Mouse (Mus musculus) bone marrow, adult 2 months (tissue): ENCODE measurements around the gene Zfp9. TPM values are rescaled to one million over a fixed set of nuclear protein-coding genes. Genes with fewer than 3 reads are reported as not detected.

Experiments used
- H3K27ac ChIP-seq: fragments of 200-500 bp; 2 replicates; pipeline ENCODE4 v1.5.1; 2012; ENCODE audit warnings: low read depth, mild to moderate bottlenecking, control low read depth, inconsistent platforms, low read length; ENCODE audit not compliant: control insufficient read depth, poor library complexity, insufficient read depth
- H3K4me1 ChIP-seq: fragments of 200-500 bp; 2 replicates; pipeline ENCODE4 v1.6.1; 2011; ENCODE audit warnings: low read length; ENCODE audit not compliant: control insufficient read depth, insufficient read depth
- H3K4me3 ChIP-seq: fragments of 200-500 bp; replicated peaks from 2 replicates; pipeline ENCODE3; 2011; ENCODE audit warnings: mild to moderate bottlenecking, low read depth, low read length, control low read depth; ENCODE audit not compliant: control insufficient read depth
- CTCF ChIP-seq: fragments of 200-500 bp; IDR thresholded peaks from 2 replicates; pipeline ENCODE4 v1.5.1; 2011; ENCODE audit warnings: low read length, control low read depth; ENCODE audit not compliant: control insufficient read depth, insufficient read depth
- POLR2A ChIP-seq: fragments of 200-500 bp; IDR thresholded peaks from 2 replicates; pipeline ENCODE4 v1.6.1; 2011; ENCODE audit warnings: low read depth, mild to moderate bottlenecking, control low read depth, low read length, borderline replicate concordance; ENCODE audit not compliant: control insufficient read depth
- WGBS: fragments of 180-500 bp; shearing (Covaris S2); methylation state at CpG from one replicate; pipeline ENCODE4 v1.1.7; 2018; 5-methylcytosine and 5-hydroxymethylcytosine counted together
- polyA plus RNA-seq: library from polyadenylated mRNA; stranded (reverse); fragments of >200 nt; gene quantifications from 2 replicates; pipeline ENCODE4 v1.2.4, GENCODE M21; 2011; ENCODE audit warnings: low replicate concordance; ENCODE audit not compliant: missing spikeins, insufficient read depth, insufficient read length

Zfp9 gene
- polyA plus RNA-seq, 1 experiment: 1.00 TPM

DNA sequence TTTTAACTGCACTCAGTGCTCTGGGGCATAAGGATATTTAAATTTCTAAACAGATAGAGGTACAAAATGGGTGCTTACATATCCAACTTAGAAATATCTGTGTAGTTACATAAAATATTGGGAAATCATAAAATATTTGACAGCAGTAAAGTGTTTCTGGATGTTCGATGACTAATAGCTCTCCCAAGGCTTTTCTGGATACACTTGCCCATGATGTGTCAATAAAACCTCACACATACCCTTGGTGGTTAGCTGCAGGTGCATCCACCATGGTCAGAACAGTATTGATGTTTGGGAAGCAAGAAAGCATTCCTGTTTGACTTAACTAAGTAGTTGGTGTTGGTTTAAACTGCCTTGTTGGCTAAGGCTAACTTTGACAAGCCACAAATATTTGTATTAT, 21.4 kb downstream of the Zfp9 start:
- no peak overlapping the region for H3K27ac ChIP-seq
- H3K4me1 ChIP-seq: no peaks in the 10 kb centered on the region
- no peak overlapping the region for H3K4me3 ChIP-seq
- WGBS: 78% methylated on average over 1 of the region's 1 CpGs
- TF ChIP-seq POLR2A (no peak), CTCF (no peak)

DNA sequence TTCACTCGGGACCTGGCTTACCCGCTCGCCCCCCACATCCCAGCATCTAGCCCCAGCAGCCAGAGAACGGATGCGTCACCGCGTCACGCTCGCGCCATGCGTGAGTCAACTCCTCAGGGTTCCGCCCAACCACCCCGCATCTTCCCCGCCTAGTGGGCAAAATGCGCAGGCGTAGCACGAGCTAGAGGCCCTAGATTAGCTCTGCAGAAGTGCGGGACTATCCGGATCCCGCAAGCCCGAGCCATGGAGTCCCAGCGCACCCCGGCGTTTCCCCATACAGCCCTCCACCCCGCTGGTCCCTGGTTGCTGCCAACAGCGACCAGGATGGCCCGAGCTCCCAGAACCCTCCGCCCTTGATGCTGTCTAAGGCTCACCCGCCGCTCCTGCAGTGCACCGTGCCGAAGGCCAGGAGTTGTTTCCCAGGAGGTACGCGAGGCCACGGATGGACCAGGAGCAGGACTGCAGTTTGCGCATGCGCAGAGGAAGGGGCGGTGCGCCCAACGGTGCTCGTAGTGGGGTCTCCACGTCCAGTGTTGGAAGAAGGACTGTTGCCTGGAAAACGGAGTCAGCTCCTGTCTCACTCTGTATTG, 24.0 kb downstream of the Zfp9 start, which contains the start of gene Zfp248:
TSS of gene Zfp248 (minus strand) at position 487 of the 590 bp plus-strand sequence.
- Histone ChIP-seq H3K4me3 (peak within 1 kb of the TSS; percentile 84), H3K4me1 (no peaks in the 10 kb centered on the region), H3K27ac (no peak within 1 kb of the TSS)
- TF ChIP-seq CTCF: 0 out of 2 replicates have a peak, but pooled peaks have one; percentile 2
- no peak for TF ChIP-seq POLR2A
- under 1% methylated on average over 43 of the region's 43 CpGs for WGBS

DNA sequence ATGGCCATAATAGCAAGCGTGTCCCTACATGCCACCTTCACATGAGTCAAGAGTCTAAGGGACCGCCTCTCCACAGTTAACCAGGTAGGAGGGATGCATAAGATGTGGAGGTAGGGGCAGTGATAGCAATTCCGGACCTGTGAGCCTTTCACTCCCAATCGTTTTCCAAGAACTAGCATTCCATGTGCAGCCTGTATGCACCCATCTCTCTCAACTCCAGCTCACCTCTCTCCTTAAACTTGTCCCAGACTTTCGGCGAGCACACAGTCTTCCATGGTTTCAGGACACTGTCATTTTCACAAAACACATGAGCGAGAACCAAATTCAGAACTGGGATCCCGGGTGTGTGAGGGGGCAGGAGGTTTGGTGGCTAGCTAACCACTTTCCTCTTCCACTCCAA, 24.7 kb downstream of the Zfp9 start:
- TF ChIP-seq CTCF: no peak
- TF ChIP-seq POLR2A: no peak
- no peak overlapping the region for H3K4me3 ChIP-seq
- H3K27ac ChIP-seq: no peak overlapping the region
- H3K4me1 ChIP-seq: no peaks in the 10 kb centered on the region
- WGBS: 50% methylated on average over 8 of the region's 8 CpGs

DNA sequence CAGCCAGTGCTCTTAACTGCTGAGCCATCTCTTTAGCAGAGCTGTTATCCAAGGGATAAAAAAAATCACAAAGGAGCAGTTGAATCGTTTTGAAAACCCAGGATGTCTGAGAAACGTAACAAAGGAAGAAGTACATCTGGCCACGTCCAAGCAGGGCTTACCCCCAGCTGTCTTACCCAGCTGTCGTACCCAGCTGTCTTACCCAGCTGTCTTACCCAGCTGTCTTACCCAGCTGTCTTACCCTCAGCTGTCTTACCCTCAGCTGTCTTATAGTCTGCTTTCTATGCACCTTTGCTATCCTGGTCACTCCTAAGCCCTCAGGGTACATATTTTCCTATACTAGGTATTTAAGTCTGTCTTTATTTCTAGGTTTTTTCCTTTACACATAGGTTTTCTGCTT, 47.6 kb downstream of the Zfp9 start:
- Histone ChIP-seq H3K27ac (no peak overlapping the region), H3K4me3 (no peak overlapping the region), H3K4me1 (no peaks in the 10 kb centered on the region)
- WGBS: 74% methylated on average over 4 of the region's 4 CpGs
- TF ChIP-seq POLR2A: no peak
- no peak for TF ChIP-seq CTCF

DNA sequence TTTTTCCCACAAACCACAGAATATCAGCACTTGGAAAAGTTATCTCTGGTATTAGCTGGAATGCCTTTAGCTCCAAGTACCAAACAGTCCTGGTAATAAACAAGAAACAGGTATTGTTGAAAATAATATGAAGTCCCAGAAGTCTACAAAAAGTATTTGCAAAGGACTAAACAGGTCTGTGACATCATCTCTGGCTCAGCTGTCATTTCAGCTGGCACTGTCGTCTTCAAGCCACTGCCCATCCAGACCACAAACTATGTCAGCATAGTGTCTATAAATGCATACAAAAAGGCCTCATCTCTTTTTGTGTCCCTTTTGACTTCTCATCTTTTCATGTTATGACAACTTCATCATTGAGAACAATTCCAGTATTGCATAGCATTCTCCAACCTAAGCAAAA, 52.5 kb downstream of the Zfp9 start:
- Histone ChIP-seq H3K27ac (no peak overlapping the region), H3K4me3 (no peak overlapping the region), H3K4me1 (no peaks in the 10 kb centered on the region)
- WGBS: 61% methylated on average over 1 of the region's 1 CpGs
- TF ChIP-seq POLR2A: no peak
- TF ChIP-seq CTCF: no peak

DNA sequence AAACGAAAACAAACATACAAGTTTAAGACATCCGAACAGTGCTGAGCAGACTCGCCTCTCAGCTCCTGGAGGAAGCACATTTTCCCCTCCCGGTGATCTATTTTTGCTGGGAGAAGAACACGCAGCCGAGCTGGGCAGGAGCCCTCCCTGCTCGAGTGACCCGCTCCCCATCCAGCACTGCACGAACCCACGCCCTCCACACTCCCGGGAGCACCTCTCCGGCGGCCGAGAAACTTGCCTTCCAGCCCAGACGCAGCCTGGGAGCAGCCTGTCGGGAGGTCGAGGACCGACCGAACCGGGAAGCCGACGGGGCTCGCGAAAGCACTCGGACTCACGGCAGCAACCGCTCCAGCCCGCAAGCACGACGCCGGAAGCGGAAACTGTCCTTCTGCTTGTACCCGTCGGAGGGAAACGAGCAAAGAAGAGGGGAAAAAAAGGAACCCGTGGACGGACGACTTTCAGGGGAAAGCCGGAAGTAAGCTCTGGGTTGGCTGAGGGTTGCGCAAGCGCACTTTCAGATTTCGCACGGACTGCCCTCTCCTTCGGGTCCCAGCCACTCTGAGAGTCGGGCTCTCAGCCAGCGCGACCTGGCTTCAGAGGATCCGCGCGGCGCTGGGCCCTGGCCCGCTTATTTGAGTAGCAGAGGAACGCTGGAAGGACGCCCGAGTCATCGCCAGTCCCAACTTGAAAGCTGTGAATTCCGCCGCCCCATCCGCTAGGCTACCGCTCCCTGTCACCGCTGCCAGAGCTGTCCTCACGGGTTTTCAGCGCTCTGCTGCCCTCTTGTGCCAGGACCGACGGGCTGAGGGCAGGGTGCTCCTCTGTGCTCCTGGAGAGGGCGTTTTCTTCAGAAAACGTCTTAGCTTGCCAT, 59.8 kb downstream of the Zfp9 start, which contains the start of gene Bms1:
TSS of gene Bms1 (minus strand) at position 425 of the 871 bp plus-strand sequence.
- Histone ChIP-seq H3K4me3 (peak within 1 kb of the TSS; percentile 94), H3K27ac (peak within 1 kb of the TSS; percentile 89), H3K4me1 (no peaks in the 10 kb centered on the region; the same call in 1 of the 2 replicates)
- TF ChIP-seq CTCF (peak; percentile 93), POLR2A (peak; percentile 77)
- under 1% methylated on average over 67 of the region's 67 CpGs for WGBS

Other genes with a start within 250 kb of the Zfp9 start
- gene Bms1, start 59.8 kb downstream of the Zfp9 start, polyA plus RNA-seq: 26.5 and 29.3 TPM in 2 replicates
- 1.0 and 2.6 TPM in 2 replicates for gene Zfp248, start 23.8 kb downstream of the Zfp9 start, polyA plus RNA-seq
- gene Ankrd26, start 82.9 kb upstream of the Zfp9 start, polyA plus RNA-seq: 4.7 and 5.3 TPM in 2 replicates